Mouse (Mus musculus) right cerebral cortex, postnatal 25 days (tissue): ENCODE data around the gene Pafah1b2.

Source experiments
- DNase-seq: peaks from one replicate; pipeline ENCODE4 v3.0.0; 2022

The Pafah1b2 gene

DNA sequence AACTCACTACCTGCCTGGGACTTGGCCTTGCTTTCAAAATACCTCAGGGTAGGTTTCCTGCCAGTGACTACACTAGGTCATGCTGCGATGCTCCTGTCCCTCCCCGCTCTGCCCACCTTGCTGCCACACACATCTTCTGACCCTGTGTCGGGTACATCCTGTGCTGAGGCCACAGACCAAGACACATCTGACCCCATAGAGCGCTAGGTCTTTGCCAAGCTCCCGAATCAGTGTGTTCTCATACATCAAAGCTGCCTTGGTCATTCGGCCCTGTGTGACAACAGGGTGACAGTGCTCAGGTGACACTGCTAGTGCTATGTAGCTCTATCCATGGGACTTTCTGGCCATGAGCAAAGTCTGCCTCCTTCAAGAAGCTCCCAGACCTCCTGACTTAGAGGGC, 72.7 kb downstream of the Pafah1b2 start:
- DNase-seq, result no peak

DNA sequence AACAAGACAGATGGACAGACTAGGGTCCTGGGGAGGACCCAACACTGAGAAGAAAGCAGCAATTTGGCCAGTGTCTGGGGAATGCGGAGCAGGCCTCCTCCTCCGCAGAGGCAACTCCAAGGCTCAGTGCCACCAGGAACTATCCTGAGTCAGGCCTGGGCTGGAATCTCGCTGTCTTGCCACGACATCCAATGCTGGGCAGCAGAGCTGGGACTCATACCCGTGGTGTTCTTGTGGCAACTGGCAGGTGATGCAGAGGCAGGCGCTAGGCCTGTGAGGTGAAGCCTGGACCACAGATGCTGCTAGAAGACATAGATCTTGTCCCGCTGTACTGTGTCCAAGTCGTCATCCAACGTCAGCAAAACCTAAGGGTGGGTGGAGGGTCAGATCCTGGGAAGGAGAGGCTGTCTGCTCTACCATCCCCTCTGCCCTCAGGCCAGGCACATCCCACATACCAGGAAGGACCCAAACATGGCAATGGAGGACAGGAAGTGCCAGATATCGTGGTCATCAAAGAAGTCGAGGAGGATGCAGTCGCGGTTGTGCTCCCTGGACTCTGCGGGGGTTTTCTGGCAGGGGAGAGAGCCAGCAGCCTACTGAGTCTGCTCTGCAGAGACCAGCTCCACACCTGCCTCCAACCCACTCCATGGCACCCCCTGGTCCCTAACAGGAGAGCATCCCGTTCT, 73.4 kb downstream of the Pafah1b2 start:
- DNase-seq, result no peak

DNA sequence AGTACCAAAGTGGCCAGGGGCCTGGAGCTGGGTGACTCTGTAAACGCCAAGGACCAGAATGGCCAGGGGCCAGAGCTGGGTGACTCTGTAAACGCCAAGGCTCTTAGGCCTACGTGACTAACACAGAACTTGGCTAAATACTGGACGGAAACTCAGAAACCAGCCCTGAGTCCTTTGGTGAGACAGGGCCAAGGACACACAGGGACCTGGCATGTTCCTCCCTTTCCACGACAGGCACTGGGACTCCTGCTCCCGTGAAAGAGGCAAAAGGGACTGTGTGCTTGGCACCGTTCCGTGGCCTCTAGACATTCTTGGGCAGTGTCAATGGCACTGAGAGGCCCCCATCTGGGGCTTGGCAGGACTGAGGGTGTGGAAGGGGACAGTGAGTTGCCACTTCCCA, 74.4 kb downstream of the Pafah1b2 start:
- no peak for DNase-seq

DNA sequence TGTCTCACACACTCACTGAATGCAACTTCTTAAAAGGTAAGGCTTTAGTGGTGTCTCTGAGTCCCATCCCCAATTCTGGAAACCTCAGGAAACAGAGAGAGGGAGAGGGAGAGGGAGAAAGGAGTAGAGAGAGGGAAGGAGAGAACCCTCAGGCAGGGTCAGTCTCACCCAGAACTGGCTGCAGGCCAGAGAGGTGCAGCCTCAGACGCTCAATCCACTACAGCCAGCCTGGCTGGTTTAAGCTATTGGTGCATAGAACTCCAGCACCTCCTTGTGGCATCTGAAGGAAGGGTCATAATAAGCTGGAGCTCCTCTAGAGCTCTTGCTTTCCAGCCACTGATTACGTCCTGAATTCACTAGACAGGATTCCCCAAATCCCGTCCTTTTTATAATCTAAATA, 75.6 kb downstream of the Pafah1b2 start:
- DNase-seq, result no peak

DNA sequence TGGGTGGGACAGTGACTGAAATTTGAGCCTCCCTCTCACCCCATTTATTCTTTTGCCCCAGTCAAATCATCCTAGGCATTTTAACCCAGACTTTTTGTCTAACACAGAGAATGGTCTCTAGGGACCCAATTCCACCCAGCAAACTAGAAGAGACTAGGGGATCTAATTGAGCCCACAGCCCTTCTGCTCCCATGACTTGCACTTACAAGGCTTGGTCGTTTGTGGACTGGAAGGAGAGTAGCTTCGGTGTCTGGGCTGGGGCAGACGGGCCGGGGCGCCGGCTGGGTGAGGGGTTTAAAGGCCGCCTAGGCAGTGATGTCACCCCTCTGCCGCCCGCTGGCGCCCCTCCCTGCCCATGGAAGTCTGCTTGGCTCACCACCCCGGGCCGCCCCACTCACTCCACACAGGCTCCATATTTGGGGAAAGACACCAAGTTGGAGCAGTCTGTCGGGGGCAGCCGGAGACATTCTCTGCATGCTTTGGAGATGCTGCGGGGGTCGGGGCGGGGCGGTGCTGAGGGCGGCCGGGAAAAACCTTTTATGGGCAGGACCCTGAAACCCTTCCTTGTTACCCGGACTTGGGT, 76.8 kb downstream of the Pafah1b2 start, which contains the start of gene Tagln:
Tagln (minus strand) TSS at position 431 of the 583 bp plus-strand sequence.
- no peak for DNase-seq

DNA sequence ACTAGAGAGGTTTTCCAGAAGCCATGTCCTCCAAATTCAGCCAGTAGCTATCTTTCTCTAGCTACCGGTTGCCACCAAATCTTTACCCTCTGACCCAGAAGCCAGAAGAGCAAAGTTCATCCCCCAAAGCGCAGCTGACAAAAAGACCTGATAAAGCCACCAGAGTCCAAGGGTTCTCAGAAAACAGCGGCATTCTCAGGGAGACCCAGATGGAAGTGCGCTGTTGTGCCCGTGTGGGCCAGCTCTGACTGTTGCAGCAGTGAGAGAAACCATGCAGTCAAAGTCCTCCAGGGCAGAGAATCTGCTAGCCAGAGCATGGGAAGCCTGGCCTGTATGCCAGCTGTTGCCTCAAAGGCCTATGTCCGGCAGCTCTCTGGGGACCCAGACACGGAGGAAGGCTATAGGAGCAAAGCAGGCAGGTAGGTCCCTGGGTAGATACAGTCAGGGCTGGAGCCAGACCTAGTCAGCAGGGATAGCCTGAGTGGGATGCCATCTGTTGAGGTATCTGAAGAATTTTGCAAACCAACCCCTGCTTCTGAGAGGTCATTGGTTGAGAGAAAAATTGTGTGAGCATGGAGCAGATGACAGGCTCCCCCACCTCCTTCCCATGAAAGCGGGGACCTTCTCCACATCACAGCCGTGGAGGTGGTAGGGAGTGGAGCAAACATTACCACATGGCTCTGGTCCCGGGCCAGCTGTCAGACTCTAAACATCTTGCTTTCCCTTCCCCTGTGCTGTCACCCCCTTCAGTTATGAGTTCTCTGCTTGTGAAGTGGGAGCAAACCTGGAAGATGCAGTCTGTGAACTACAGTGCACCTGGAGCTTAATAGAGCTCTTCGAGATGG, 79.7 kb downstream of the Pafah1b2 start:
- DNase-seq, result peak; percentile 45

DNA sequence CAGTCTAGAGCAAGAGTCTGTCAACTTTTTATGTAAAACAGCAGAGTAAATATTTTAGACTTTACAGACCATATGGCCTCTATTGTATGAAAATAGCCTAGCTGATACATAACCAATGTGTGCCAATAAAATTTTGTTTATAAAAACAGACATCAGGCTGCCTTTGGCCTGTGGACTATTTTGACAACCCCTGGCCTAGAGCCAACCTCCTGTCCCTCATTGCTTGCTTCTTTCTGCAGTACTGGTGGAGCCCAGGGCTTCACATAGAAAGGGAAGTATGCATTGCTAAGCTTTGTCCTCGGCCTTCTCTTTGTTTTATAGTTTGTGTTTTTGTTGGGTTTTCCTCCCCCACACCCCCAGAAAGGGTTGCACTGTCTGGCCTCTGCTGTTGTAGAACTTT, 80.5 kb downstream of the Pafah1b2 start:
- no peak for DNase-seq

DNA sequence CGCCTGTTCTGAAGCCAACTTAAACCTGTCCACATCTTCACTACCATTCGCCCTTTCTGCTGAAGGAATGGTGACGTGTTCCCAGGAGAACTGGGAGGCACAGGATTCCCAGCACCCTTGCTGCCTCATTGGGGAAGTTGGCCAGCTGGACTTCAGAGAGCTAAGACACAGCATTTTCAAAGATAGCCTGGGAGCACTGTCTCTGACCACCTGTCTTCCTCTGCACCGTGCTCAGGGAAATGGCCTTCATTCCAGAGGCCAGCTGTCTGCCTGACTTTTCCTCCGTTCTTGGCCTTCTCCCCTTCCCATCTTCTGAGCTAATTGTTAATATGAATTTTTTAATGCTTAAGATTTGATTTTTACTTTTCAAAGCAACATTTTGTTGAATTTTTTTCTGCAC, 83.2 kb downstream of the Pafah1b2 start:
- DNase-seq, result no peak

DNA sequence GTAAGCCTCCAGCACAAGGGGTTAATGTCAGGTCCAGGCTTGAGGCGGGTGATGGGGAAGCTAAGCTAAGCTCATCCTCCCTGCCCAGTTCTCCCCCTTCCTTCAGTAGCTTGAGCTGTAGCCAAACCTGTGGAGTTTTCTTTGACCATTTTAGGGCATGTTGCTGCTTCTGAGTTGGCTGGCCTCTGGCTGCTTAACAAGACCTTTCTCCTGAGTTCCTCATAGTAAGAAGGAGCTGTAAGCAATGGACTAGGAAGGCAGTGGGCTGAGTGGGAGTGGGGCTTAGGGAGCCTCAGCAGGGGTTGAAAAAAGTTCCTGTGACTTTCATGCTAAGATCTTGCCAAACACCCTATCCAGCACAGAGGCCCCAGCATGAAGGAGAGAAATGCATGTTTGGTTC, 92.6 kb downstream of the Pafah1b2 start:
- no peak for DNase-seq

DNA sequence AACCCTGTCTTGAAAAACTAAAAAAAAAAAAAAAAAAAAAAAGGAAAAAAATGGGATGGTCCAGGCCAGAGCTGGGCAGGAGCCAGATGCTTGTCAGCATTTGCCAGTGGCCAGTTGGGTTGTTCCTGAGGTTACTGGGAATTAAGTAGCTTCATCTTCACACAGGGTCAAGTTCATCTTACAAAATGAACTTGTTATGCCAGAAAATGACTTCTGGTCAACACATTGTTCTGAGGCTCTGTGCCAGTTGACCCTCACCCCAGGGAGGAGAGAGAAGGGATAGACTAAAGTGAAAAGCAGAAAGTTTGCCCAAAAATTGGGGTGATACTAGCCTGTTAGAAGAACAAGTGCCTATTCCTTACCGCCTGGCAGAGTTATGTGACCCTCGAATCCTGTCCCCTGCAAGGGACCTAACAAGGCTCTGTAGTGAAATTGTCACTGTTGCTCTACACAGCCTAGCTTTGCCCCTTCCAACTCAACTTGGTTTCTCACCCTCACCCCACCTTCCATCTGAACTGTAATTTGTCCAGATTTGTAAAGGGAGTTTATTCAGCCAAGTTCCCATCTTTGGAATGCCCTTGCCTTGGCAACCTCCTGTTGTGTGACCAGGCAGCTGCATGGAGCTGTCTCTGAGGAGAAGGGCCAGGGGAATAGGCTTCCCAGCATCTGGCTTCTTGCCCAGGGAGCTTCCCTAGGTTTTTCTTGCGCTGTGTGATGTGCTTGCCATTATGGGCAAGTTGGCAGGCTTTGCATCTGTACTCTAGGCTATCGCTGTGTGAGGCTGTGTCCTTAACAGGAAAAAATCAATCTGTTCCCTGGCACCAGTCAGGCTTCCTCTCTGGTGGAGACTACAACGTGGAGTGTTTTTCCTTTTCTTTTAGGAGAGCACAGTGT, 95.2 kb downstream of the Pafah1b2 start:
- peak; percentile 29 for DNase-seq

DNA sequence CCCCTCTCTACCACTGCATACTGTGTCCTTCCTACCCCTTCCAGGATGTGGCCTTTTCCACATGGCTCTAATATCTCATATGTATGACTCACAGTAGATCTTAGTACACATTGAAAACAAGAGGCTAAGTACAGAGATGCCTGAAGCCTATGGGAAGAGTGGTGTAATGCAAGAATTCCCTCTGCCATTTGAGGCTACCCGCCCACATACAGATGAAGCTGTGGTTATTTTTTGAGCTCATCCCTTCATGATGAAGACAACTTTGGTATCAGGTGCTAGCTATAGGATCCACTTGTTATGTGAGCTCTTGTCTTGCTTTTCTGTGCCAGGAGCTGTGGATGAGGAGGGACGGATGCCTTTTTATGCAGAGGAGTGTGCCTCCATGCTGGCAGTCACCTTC, 96.8 kb downstream of the Pafah1b2 start:
- no peak for DNase-seq
